8 mouse cellular contexts compared by ENCODE assay signal in the genomic region with DNA sequence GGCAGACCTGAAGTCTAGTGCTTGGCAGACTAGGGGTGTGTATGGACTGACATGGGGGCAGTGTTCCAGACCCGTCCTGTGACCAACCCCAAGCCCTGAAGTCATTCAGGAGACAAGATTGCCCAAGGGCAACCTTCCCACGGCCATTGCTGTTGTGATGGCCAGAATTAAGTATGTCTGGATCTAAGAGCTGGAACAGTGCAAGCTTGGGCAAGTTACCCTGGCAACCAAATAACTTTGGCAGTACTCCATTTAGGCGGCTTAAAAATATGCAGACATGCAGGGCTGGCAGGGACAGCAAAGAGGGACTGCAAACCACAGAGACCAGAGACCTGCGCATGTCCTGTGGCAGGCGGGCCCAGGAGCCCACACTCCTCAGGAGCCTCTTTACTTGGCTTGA. TPM values are rescaled to one million over a fixed set of nuclear protein-coding genes. Genes with fewer than 3 reads are reported as not detected.
DNase-seq lines count a peak whose midpoint lies in the region; ATAC-seq and TF ChIP-seq lines count a peak whose summit lies in the region.
"Had no signal": no experiment of that assay in that cellular context is flagged by ENCODE, and none has a peak within 500 bp of the region (broad histone marks: within the 10 kb centered on the region; RNA-seq: fewer than 3 reads in every experiment).

No protein-coding gene starts in this region.

- 15% methylated on average over 5 of the region's 5 CpGs for WGBS in forebrain, postnatal 0 days
- WGBS in hindbrain, embryonic 15.5 days: 29% methylated on average over 5 of the region's 5 CpGs

- DNase-seq in adipocyte (ENCODE audit: low spot score): peak; percentile 83
- peak; percentile 63 for DNase-seq in brain, embryonic 18.5 days (ENCODE audit: low read depth, low spot score)
- peak; percentile 89 for DNase-seq in forebrain, postnatal 0 days
- DNase-seq in left cerebral cortex, postnatal 36 days (ENCODE audit: low spot score in 2 of 2): peak; percentile 69 to 74
- peak; percentile 44 for DNase-seq in ovary, postnatal 36 days (ENCODE audit: low spot score)
- no peak for DNase-seq in urinary bladder, adult 2 months (ENCODE audit: low spot score)

- H3K9ac ChIP-seq in forebrain, postnatal 0 days: no peak overlapping the region
- H3K9ac ChIP-seq in hindbrain, embryonic 15.5 days: no peak overlapping the region
- H3K9ac ChIP-seq: liver, embryonic 15.5 days had no signal

- no peaks in the 10 kb centered on the region for H3K9me3 ChIP-seq in forebrain, postnatal 0 days (ENCODE audit: low read length)
- H3K9me3 ChIP-seq in hindbrain, embryonic 15.5 days: no peaks in the 10 kb centered on the region
- H3K9me3 ChIP-seq: liver, embryonic 15.5 days had no signal

- TF ChIP-seq CTCF in forebrain, postnatal 0 days (IDR thresholded peaks at IDR 0.05; ENCODE audit: low read depth): no peak

- peak overlapping the region; percentile 16 for H3K27ac ChIP-seq in forebrain, postnatal 0 days (ENCODE audit: low read depth, low read length)
- H3K27ac ChIP-seq in hindbrain, embryonic 15.5 days (replicated peaks): peak overlapping the region; percentile 72
- H3K27ac ChIP-seq: liver, embryonic 15.5 days had no signal

- no peaks in the 10 kb centered on the region for H3K36me3 ChIP-seq in forebrain, postnatal 0 days (ENCODE audit: insufficient read depth)
- no peaks in the 10 kb centered on the region for H3K36me3 ChIP-seq in hindbrain, embryonic 15.5 days
- H3K36me3 ChIP-seq: liver, embryonic 15.5 days had no signal

- intact Hi-C loops in left cerebral cortex, postnatal 36 days (cut with DNase I): loop anchor here (5.0 kb wide), 1 partner anchor 33 kb away; no protein-coding TSS in a partner anchor

- peaks cover 34% of the 10 kb centered on the region for H3K4me1 ChIP-seq in forebrain, postnatal 0 days (ENCODE audit: insufficient read depth)
- H3K4me1 ChIP-seq in hindbrain, embryonic 15.5 days (replicated peaks): peaks cover 94% of the 10 kb centered on the region

- ATAC-seq in forebrain, postnatal 0 days: peak; percentile 82
- peak; percentile 25 for ATAC-seq in hindbrain, embryonic 15.5 days (ENCODE audit: low FRiP score, low read depth)

- no peaks in the 10 kb centered on the region for H3K27me3 ChIP-seq in forebrain, postnatal 0 days (ENCODE audit: insufficient read depth, low read length)
- no peaks in the 10 kb centered on the region for H3K27me3 ChIP-seq in hindbrain, embryonic 15.5 days
- H3K27me3 ChIP-seq: liver, embryonic 15.5 days had no signal

- H3K4me3 ChIP-seq in forebrain, postnatal 0 days (ENCODE audit: low read depth, low read length): no peak overlapping the region
- no peak overlapping the region for H3K4me3 ChIP-seq in hindbrain, embryonic 15.5 days
- H3K4me3 ChIP-seq: liver, embryonic 15.5 days had no signal

- peak overlapping the region; percentile 16; the same call in 1 of the 2 replicates for H3K4me2 ChIP-seq in forebrain, postnatal 0 days (ENCODE audit: low read depth)
- H3K4me2 ChIP-seq in hindbrain, embryonic 15.5 days: 0 out of 2 replicates have a peak overlapping the region, but pooled peaks have one; percentile 1
- H3K4me2 ChIP-seq: liver, embryonic 15.5 days had no signal

RNA-seq across cellular contexts. Expression of gene Ccdc85c, which starts 35.8 kb away (rescaled TPM):
- 66.1 and 68.0 TPM in 2 replicates for total RNA-seq in forebrain, postnatal 0 days (2014; rRNA removed)
- 15.5 and 16.2 TPM in 2 replicates for polyA plus RNA-seq in forebrain, postnatal 0 days (2015; fragmentation: Nextera tagmentation; extraction: Ambion mirVana)
- polyA plus RNA-seq in hindbrain, embryonic 15.5 days (2015; fragmentation: Nextera tagmentation; extraction: Ambion mirVana): 13.7 and 14.7 TPM in 2 replicates
- total RNA-seq in left cerebral cortex, postnatal 36 days (2021): 10 to 100 TPM; 75.2 to 77.4 TPM
- polyA plus RNA-seq in urinary bladder, adult 2 months (2012; rRNA removed): 14.6 and 23.1 TPM in 2 replicates
